Mouse (Mus musculus): Measurements from ENCODE around the gene Fto.

DNA sequence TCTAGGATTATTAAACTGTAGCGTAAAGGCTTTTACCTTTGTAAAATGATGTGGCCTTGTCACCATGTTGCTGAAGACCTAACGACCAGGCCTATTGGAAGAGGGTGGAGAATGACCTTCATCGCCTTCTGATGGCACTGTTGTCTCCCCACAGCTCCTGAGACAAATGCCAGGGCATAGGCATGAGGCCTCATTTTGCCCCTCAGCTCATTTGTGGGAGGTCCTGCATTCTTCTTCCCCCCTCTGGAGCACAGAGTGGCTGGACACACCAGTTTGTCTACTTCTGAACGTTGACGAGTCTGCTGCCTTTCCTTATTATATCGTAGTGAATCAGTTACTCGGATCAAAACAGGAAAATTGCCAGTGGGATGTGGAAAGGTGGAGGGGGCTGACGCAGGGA, 26.3 kb downstream of the Fto start:
- TF ChIP-seq POLR2A (IDR thresholded peaks at IDR 0.05; ENCODE audit: borderline replicate concordance, extremely low read depth, insufficient read depth, insufficient read length, poor library complexity, severe bottlenecking) (no peak), CTCF (IDR thresholded peaks at IDR 0.05; ENCODE audit: borderline replicate concordance, extremely low read depth, insufficient read depth, insufficient read length) (no peak)

Data from brain, embryonic 14.5 days (tissue).